Mouse (Mus musculus): Measurements from ENCODE around the gene Sap30bp.

Sap30bp gene

DNA sequence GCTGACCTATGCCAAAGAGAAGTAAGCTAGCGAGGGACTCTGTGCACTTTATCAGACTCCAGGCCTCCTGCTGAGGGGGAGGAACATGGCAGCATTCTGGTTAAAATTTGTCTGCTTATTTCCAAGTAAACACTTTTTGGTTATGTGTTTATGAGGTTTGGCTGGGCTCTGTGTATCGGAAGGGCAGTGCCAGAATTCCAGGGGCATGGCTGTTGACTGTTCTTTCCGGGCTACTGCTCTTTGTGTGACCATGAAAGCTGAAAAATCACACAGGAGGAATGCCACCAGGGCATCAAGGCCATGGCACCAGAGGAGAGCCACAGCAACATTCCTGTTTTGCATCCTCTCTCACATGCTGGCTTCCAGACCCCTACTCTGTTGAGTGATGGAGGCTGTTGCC, 27.0 kb upstream of the Sap30bp start:
- DNase-seq (ENCODE audit: low spot score): peak; percentile 37

DNA sequence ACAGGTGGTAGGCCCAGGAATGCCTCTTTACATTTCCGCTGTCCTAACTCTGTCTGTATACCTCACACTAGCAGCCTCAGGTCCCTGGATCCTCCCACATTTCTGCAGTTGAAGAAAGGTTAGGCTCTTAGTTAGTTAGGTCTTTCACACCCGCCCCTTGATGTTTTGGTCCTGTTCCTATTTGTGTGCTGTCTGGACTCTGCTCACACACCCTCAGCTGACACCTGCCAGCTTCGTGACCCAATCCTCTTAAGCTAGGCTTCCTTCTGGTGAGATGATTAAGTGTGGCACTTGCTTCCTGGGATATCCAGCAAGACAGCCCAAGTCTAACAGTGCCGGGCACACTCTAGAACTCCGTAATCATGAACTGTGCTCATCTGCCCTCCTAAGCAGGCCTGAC, 26.6 kb upstream of the Sap30bp start:
- DNase-seq (ENCODE audit: low spot score): no peak

DNA sequence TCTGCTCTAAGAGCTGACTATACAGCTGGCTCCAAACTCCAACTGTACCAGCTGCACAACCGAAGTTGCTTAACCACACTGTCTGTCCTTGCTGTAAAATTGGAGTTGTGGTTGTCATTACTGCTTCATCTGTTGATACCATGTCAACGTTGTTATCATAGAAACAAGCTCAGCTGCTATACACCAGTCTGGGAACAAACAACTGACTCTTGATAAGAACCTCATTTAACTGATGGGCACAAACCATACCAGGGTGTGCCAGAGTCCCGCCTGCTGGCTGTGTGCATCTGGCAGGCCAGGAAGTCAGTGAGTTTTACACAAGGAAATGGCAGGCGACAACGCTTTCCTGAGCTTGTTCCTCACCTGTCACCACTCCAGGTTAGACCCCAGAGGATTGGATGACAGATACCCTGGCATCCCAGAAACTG, 21.9 kb upstream of the Sap30bp start:
- DNase-seq (ENCODE audit: low spot score): no peak

DNA sequence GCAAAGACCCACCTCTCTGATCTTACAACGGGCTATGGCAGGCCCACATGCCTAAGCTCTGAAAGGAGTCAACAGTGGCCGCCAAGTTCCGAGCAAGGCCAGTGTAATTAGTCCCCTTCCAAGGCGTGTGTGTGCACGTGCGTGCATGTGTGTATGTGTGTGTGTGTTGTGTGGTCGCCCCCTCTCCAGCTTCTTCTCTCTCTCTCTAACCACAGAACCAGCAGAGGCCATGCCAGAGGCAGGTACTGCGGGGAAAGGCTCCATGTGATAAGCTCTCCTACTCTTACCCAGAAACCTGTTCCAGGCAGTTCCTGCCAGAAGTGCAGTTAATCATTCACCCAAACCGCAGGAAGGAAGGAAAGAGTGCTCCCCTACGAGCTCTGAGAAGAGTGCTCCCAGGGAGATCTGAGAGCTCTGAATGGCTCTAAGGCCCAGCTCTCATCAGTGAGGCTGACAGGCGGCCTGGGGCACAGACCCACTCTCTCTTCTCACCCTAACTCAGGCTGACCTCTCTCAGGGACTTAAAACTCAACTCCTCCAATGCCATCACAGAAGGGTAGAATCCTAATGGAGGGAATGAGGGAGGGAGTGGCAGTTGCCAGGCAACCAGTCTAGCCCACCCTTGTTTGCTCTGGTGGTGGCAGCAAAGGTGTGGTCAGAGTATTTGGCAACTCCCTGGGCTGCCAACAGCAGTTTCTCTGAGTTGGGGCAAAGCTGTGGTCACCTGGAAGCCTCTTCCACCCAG, 21.3 kb upstream of the Sap30bp start, which contains the start of gene Smim6:
Smim6 (plus strand) TSS at position 386 of the 745 bp plus-strand sequence.
- peak; percentile 40 for DNase-seq (ENCODE audit: low spot score)

DNA sequence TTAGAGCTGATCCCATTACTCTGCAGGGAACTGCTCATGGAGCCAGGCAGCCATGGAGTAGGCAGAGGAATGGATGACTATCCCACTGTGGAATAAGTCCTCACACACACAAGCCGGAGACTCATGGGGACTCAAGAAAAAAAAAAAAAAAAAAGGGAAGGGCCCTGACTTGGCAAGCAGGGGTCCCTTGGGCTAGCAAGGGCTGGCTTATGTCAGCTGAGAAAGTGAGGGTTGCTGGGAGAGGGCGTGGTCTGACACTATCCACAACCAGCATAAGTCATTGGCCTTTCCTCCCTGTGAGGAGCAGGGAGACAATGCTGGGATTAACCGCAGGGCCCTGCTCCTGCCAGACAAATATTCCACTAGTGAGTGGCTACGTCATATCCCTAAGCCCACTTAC, 16.5 kb upstream of the Sap30bp start:
- no peak for DNase-seq (ENCODE audit: low spot score)

DNA sequence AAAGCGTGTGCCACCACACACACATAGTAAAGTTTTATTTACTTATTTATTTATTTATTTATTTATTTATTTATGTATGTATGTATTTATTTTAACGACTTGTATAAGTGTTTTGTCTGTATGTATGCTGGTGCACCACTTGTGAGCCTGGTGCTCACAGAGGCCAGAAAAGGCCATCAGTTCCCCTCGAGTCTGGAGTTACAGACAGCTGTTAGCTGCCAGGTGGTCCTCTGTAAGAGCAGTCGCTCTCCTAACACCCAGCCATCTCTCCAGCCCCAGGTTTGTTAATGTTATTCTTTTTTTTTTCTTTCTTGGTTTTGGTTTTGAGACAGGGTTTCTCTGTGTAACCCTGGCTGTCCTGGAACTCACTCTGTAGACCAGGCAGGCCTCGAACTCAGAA, 14.4 kb upstream of the Sap30bp start:
- DNase-seq (ENCODE audit: low spot score): no peak

DNA sequence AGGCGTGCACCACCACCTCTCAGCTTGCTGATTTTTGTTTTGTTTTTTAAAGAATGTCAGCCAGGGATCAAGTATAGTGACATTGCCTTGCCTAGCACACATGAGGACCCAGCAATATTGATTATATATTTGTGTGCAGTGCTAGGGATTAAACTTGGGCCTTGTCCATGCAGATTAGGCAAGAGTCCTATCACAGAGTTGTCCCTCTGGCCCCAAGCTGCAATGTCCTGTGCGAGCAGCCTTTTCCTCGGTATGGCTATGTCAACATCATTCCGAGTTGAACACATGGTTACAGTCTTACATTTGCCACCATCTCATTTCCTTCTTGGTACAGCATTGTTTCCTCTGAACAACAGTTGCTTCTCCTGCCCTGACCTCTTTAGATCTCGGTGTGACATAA, 14.0 kb upstream of the Sap30bp start:
- no peak for DNase-seq (ENCODE audit: low spot score)

DNA sequence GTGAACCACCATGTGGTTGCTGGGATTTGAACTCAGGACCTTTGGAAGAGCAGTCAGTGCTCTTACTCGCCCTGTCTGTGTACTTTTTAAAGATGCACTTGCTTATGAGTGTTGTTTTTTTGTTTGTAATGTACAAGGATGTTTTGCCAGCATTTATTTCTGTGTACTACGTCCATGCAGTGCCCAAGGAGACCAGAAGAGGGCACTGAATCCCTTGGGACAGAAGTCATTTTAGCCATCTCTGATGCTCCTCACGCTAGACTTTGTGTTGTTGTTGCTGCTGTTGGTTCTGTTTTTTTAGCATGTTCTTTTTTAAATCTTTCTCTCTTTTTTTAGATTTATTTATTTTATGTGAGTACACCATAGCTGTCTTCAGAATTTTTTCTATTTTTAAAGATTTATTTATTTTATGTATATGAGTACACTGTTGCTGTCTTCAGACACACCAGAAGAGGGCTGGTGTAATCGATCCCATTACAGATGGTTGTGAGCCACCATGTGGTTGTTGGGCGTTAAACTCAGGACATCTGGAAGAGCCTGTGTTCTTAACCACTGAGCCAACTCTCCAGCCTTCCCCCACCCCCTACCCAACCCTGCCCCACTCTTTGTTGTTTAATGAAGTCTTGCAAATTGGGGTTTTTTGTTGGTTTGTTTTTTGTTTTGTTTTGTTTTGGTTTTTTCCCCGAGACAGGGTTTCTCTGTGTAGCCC, 12.8 kb upstream of the Sap30bp start:
- DNase-seq (ENCODE audit: low spot score): peak; percentile 69

DNA sequence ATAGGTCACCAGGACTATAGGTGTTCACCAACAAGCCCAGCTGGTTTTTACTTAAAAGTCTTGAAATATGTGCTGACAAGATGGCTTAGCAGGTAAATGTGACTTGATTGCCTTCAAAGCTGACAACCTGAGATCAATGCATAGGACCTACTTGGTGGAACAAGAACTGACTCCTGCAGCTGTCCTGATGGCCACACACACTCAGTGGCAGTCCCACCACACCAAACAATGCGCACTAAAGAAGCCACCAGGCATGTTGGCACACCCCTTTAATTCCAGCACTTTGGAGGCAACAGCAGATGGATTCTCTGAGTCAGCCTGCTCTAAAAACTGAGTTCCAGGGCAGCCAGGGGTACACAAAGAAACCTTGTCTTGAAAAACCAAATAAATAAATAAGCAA, 11.1 kb upstream of the Sap30bp start:
- DNase-seq (ENCODE audit: low spot score): no peak

DNA sequence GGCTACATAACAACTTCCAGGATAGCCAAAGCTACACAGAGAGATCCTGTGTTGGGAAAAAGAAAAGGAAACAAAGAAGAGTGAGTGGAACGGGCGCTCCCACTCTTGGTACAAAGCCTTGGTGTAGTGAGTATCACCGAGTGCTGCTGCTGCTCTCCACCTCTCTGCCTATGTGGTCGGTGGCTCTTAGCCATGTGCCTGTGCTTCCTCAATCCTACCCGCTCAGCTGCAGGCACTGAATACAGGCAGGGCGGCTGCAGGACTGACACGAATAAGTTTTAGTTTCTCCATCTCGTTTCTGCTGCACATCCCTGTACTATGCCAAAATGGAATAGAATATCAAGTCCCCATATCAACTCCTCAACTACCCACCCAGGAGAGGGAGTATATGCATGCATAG, 4.1 kb upstream of the Sap30bp start:
- no peak for DNase-seq (ENCODE audit: low spot score)

DNA sequence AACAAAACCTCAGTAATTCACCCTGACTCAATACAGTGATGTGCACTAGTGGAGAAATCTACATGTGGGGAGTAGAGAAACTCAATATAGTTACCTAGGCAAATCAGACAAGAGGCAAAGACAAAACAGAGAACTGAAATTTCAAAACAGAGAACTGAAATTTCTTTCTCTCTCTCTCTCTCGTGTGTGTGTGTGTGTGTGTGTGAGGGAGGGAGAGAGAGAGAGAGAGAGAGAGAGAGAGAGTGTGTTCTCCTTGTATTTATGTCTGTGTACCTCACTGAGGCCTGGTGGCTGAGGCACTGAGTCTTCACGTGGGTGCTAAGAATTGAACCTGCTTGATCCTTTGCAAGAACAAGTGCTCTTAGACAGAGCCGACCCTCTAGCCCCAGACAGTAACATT, 3.3 kb upstream of the Sap30bp start:
- no peak for DNase-seq (ENCODE audit: low spot score)

DNA sequence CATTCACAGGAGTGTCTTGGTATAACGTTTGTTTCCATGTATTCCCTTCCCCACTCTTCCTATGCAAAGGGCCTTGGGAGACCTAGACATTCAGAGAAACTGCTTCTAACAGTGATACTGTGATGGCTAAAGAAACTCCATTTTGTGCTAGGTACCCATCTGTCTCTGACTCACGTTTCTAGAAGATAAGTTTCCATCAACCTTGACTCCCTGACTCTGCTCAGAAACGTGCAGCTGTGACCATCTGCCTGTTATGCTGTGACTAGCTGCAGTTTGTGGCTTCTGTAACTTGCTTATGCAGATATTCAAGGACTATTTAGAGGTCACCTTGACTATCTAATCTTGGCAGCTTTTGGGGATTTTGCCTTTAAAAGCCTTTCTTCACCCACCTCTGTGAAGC, 1.8 kb upstream of the Sap30bp start:
- DNase-seq (ENCODE audit: low spot score): no peak

DNA sequence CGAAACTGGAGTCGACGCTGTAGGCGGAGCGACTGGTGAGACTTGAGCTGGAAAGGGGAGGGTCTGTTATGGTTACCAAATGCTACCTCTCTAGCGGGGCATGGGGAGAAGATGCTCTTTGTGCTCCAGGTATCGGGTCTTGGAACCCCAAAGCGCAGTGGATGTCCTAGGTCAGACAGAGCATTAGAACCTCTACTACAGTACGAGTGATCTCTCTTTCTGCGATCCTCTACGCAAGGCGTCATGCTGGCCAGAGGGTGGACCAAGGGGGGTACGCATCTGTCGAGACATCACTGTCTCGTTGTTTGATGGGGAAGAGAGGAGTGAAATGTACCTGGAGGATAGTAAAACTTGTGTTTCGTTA, 647 bp downstream of the Sap30bp start:
- no peak for DNase-seq (ENCODE audit: low spot score)

DNA sequence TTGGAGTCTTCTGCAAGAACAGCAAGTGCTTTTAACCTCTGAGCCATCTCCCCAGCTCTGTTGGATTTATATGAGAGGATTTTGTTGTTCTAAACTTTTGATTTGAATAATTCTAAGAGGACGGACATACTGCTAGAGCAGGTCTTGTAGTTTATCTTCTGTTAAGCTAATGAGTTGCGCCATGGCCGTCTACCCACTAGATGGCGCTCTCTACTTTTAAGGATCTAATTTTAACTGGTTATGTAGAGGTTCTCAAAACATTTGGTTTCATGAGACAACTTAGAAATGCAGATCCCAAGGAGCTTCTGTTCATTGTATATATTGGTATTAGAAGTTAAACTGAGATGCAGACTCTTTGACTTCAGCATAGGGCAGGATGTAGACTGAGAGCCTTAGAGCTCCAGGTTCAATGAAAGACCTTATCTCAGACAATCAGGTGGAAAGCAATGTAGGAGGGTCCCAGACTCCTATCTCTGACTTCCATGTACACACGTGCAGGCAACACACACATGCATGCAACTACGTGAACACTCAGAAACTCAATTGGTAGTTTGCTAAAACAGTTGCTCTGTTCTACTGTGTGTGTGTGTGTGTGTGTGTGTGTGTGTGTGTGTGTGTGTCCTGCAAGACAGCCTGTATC, 6.7 kb downstream of the Sap30bp start:
- DNase-seq (ENCODE audit: low spot score): peak; percentile 77

DNA sequence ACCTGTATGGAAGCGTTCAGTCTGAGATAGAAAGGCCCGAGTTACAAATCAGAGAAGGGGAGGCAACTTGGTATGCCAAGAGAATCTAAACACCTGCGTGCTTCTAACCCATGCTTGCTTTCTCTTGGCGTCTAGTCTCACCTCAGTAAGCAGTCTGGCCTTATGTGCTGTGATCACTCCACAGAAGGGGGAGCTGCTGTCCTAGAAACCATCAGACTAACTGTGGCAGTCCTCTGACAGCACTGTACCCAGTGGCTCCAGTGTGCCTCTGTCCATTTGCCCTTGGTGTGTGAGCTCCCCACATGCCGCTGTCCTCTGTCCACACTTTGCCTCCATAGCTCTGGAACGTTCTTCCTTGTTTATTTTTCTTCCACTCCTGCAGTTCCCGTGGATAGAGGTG, 8.9 kb downstream of the Sap30bp start:
- DNase-seq (ENCODE audit: low spot score): no peak

DNA sequence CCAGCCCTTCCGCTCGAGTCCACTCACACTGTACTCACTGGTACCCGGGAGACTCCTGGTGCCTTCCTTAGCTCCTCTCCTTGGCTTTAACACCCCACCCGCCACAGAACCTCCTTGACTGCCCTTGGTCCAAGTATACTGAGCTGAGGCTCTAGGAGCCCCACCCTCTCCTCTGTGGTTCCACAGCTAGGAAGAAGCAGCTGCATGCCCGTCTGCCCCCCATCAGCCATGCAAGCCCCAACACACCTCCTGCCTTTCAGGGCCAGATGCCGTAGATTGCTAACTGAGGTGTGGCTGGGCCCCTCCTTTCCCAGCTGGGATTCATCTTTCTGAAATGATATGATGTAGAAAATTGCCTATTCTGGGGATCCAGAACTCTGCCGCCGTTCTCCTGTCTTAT, 12.2 kb downstream of the Sap30bp start:
- DNase-seq (ENCODE audit: low spot score): no peak

DNA sequence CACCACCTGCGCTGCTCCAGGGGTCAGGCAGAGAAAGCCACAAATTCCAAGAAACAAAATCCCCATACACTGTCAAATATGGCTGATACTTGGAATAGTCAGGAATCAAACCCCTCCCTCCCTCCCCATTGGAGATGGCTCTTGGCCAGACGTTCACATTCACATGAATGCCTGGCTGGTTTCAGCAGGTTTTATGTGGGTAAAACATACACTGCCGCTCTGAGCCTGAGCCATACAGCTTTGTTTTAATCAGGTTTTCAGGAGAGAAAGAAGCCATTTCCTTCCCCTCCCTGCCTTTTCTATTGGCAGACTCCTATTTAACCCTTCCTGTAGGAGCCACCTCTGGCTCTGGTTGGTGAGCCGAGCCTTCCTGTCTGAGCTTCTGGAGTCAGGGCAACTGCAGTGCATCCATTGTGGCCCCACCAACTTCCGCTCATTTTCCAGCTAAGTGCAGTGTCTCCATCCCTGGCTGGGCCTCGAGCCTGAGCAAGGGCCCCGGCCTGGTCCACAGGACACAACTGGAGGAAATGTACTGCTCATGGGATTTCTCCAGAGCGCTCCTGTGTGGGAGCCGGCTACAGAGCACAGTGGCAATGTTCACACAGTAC, 13.2 kb downstream of the Sap30bp start:
- no peak for DNase-seq (ENCODE audit: low spot score)

DNA sequence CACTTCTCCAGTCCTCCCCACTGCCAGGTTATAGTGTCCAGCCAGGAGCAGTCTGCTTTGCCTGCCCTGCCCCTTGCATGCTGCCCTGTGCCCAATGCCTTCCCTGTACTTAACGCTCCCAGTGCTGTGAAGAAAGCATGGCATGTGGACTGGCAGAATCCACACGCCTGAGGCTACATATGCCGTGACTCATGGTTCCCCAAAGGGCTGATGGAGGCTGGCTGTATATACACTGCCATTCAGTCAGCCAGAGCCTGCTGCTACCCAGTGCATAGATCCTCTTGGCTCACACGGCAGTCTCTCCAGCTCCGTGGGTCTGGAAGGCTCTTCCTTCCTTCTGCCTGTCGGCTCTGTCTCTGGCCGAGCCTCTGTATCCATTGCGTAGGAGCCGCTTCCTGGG, 15.2 kb downstream of the Sap30bp start:
- DNase-seq (ENCODE audit: low spot score): no peak

DNA sequence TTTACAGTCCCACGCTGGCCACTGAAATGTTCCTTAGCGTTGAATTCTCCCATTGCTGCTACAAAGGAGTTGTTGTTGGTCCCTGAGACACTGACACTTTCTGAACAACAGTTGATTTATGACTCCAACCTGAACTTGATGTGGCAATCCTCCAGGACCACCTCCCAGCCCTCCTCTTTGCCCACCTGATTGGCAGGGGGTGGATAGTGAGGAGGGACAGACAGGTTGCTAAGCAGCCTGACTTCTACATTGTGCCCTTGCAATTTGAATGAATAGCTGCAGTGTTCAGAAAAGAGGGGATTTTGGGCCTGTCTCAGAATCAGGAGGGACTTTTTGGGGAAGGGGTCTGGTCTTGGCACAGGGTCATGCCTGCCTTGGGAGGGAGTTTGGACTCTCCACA, 17.6 kb downstream of the Sap30bp start:
- DNase-seq (ENCODE audit: low spot score): no peak

DNA sequence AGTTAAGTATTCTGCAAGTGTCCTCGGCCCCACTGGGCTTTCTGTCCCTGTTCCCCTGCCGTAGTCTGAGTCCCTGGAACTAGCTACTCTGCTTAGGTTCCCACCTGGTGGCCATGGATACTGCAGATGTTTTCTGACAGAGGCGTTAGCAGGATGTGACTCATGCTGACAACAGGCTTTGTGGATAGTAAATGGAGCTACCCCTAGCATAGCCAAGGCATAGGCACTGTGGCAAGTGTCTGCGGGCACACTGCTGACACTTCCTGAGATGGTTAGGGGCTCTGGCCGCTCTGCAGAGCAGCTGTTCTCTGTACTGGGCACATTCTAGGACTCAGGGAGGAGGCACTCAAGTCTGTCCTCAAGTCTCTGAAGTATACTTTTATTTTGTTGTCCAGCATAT, 21.6 kb downstream of the Sap30bp start:
- no peak for DNase-seq (ENCODE audit: low spot score)

DNA sequence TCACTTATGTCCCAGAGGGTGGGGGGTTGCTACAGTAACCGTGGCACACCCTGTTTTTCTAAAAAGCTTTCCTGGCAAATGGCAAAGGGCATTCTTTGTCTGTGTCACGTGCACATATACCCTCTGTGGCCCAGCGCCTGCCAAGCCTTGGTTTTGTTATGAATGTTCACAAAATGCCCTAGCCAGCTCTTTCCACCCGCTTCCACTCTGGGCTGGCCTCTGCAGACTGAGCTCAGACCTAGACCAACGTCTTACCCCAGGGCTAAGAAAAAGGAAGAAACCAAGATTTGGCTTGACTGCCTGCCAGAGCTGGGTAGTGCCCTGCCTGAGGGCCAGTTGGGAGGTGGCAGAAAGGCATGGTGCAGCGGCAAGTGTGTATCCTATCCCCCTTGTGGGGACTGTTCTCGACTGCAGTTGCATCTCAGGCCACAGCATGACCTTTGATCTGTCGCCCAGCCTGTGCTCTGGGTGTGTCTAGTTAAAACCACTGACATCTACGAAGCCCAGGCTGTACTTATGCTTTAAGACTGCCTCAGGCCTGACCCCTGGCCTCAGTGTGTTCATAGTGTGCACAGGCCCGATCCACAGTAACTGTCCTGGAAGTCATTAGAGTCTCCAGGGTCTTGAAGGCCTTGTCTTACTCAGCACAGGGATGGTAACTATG, 22.2 kb downstream of the Sap30bp start:
- no peak for DNase-seq (ENCODE audit: low spot score)

DNA sequence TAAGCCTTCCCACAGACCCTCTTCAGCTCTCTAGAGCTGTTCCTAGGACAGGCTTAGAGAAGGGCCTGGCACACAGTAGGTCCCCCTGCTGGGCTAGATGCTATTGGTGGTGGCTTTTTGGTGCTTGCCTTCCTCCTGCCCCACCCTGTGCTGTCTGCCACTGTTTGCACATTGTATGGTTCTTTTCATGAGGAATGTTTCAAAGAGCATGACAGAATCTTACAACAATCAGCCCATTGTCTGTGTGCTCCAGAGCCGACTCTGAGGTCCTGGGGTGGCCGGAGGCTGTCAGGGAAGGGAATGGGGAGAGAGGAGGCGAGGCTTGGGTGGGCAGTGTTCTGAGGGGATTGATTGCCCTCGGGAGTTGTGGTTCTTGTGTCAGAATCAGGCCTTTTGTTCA, 23.4 kb downstream of the Sap30bp start:
- DNase-seq (ENCODE audit: low spot score): no peak

Measured in testis, postnatal 10 days (tissue).